Mouse (Mus musculus): ENCODE measurements at regions not wholly inside any gene's neighbourhood (a gene's known extent, or its start where the extent isn't known, plus 50 kb on each side); places are given as distances from the start of the nearest gene placed in this dataset.

DNA sequence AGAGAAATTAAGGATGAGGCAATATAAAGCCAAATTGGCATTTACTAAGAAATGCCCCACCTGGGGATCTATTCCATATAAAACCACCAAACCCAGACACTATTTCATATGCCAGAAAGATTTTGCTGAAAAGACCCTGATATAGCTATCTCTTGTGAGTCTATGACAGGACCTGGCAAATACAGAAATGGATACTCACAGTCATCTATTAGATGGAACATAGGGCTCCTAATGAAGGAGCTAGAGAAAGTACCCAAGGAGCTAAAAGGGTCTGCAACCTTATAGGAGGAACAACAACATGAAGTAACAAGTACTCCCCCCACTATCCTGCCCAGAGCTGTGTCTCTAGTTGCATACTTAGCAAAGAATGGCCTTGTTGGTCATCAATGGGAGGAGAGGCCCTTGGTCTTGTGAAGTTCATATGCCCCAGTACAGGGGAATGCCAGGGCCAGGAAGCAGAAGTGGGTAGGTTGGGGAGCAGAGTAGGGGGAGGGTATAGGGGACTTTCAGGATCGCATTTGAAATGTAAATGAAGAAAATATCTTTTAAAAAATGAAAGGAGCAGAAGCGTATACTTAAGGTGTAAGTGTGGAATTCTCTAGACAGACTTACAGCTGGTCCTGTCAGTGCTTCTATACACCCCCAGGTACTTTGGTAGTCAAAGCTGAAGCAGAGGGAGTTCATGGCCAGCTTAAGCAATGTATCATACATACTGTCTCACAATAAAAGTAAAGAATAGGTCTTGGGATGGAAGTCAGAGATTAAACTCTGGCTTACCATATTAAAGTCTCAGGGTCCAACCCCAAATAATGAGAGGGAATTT lies 128.2 kb downstream of the Olfr164 start:
- TF ChIP-seq CTCF (IDR thresholded peaks at IDR 0.05; ENCODE audit: low read depth), result no peak
- TF ChIP-seq EP300 (optimal IDR thresholded peaks at IDR 0.05), result no peak
